Mouse (Mus musculus) myocyte (in vitro differentiated cells): ENCODE data around the gene Fate1. TPM values are rescaled to one million over a fixed set of nuclear protein-coding genes. Genes with fewer than 3 reads are reported as not detected.

Experiments used
- H3K27me3 ChIP-seq: one replicate; pipeline ENCODE4 v1.6.1; 2011; ENCODE audit not compliant: control insufficient read depth, insufficient read depth, insufficient read length
- H3K36me3 ChIP-seq: one replicate; pipeline ENCODE4 v1.6.1; 2011; ENCODE audit not compliant: control insufficient read depth, insufficient read depth
- H3K4me2 ChIP-seq: one replicate; pipeline ENCODE4 v1.6.1; 2011; ENCODE audit warnings: low read depth, control low read depth
- H3K4me3 ChIP-seq: one replicate; pipeline ENCODE4 v1.5.1; 2011; ENCODE audit warnings: mild to moderate bottlenecking, control low read depth, moderate library complexity
- H3K79me2 ChIP-seq: one replicate; pipeline ENCODE4 v1.6.1; 2011; ENCODE audit not compliant: control insufficient read depth, insufficient read depth
- H3ac ChIP-seq: one replicate; pipeline ENCODE4 v1.6.1; 2011; ENCODE audit not compliant: control insufficient read depth, insufficient read length
- CEBPB ChIP-seq: IDR thresholded peaks from 2 replicates; pipeline ENCODE4 v1.6.1; 2011; ENCODE audit warnings: mild to moderate bottlenecking, moderate library complexity; ENCODE audit not compliant: poor library complexity, insufficient read depth, severe bottlenecking
- E2F4 ChIP-seq: IDR thresholded peaks from one replicate; pipeline ENCODE4 v1.6.1; 2011; ENCODE audit warnings: mild to moderate bottlenecking, control low read depth, moderate library complexity; ENCODE audit not compliant: insufficient read depth
- MAX ChIP-seq: IDR thresholded peaks from one replicate; pipeline ENCODE4 v1.6.1; 2011; ENCODE audit warnings: low read depth, mild to moderate bottlenecking, control low read depth
- MYOD1 ChIP-seq, 3 experiments: IDR thresholded peaks; one replicate each; pipeline ENCODE4 v1.6.1; 2011; ENCODE audit warnings: control low read depth in 2 of 3, low read depth in 2 of 3, mild to moderate bottlenecking in 2 of 3, moderate library complexity in 1 of 3; ENCODE audit not compliant: insufficient read length in 2 of 3, control insufficient read depth in 1 of 3
- MYOG ChIP-seq, 3 experiments: IDR thresholded peaks; one replicate each; pipeline ENCODE4 v1.6.1; 2011; ENCODE audit warnings: control low read depth in 2 of 3, low read depth in 2 of 3, mild to moderate bottlenecking in 2 of 3; ENCODE audit not compliant: insufficient read length in 2 of 3, control insufficient read depth in 1 of 3, insufficient read depth in 1 of 3
- POLR2A ChIP-seq: IDR thresholded peaks from one replicate; pipeline ENCODE4 v1.6.1; 2011; ENCODE audit warnings: low read depth, mild to moderate bottlenecking, control low read depth, moderate library complexity; ENCODE audit not compliant: insufficient read length
- POLR2AphosphoS2 ChIP-seq: IDR thresholded peaks from one replicate; pipeline ENCODE4 v1.6.1; 2011; ENCODE audit warnings: low read depth, control low read depth; ENCODE audit not compliant: insufficient read length
- REST ChIP-seq: IDR thresholded peaks from one replicate; pipeline ENCODE4 v1.6.1; 2011; ENCODE audit warnings: mild to moderate bottlenecking, control low read depth, moderate library complexity; ENCODE audit not compliant: insufficient read depth, insufficient read length
- SRF ChIP-seq: IDR thresholded peaks from one replicate; pipeline ENCODE4 v1.6.1; 2011; ENCODE audit warnings: low read depth; ENCODE audit not compliant: control insufficient read depth, insufficient read length
- TCF12 ChIP-seq: IDR thresholded peaks from one replicate; pipeline ENCODE4 v1.6.1; 2011; ENCODE audit warnings: mild to moderate bottlenecking, control low read depth; ENCODE audit not compliant: poor library complexity, insufficient read depth, severe bottlenecking
- TCF3 ChIP-seq: IDR thresholded peaks from one replicate; pipeline ENCODE4 v1.6.1; 2011; ENCODE audit warnings: low read depth, control low read depth; ENCODE audit not compliant: insufficient read length
- USF1 ChIP-seq: IDR thresholded peaks from one replicate; pipeline ENCODE4 v1.6.1; 2011; ENCODE audit warnings: low read depth, mild to moderate bottlenecking, control low read depth, moderate library complexity
- polyA plus RNA-seq: library from polyadenylated mRNA; unstranded; fragments of >200 nt; fragmentation: generic; extraction: Trizol; gene quantifications from one replicate; pipeline ENCODE4 v1.2.1, GENCODE M21; 2012; ENCODE audit warnings: missing spikeins

Gene Fate1
- polyA plus RNA-seq, 1 experiment, result not detected

GRCm38 (mm10) chrX:72012236-72012635, 39.5 kb downstream of the Fate1 start:
- H3K36me3 ChIP-seq, result no peaks in the 10 kb centered on the region
- H3K27me3 ChIP-seq, result no peaks in the 10 kb centered on the region
- TF ChIP-seq POLR2A, result no peak
- no peak for TF ChIP-seq USF1
- no peak for TF ChIP-seq TCF3
- no peak for TF ChIP-seq CEBPB
- TF ChIP-seq SRF, result no peak
- no peak for TF ChIP-seq POLR2AphosphoS2
- TF ChIP-seq MYOG (IDR thresholded peaks at IDR 0.05; ENCODE audit: control insufficient read depth in 1 of 3, insufficient read depth in 1 of 3, insufficient read length in 2 of 3, low read depth in 2 of 3), result no peak
- TF ChIP-seq MYOD1 (IDR thresholded peaks at IDR 0.05; ENCODE audit: control insufficient read depth in 1 of 3, insufficient read length in 2 of 3, low read depth in 2 of 3), result no peak
- no peak for TF ChIP-seq TCF12
- TF ChIP-seq E2F4, result no peak
- TF ChIP-seq MAX, result no peak
- no peak for TF ChIP-seq REST
- no peaks in the 10 kb centered on the region for H3K79me2 ChIP-seq
- no peak overlapping the region for H3ac ChIP-seq
- H3K4me2 ChIP-seq, result peak overlapping the region; percentile 12
- no peak overlapping the region for H3K4me3 ChIP-seq

- Histone ChIP-seq H3K36me3 (no peaks in the 10 kb centered on the region), H3K79me2 (no peaks in the 10 kb centered on the region), H3K4me2 (peak overlapping the region; percentile 12), H3K4me3 (no peak overlapping the region), H3K27me3 (no peaks in the 10 kb centered on the region), H3ac (no peak overlapping the region)
- TF ChIP-seq POLR2AphosphoS2 (no peak), TCF3 (no peak), MAX (no peak), SRF (no peak), E2F4 (no peak), TCF12 (no peak), POLR2A (no peak), CEBPB (no peak), USF1 (no peak), MYOD1 (IDR thresholded peaks at IDR 0.05; ENCODE audit: control insufficient read depth in 1 of 3, insufficient read length in 2 of 3, low read depth in 2 of 3) (no peak), MYOG (IDR thresholded peaks at IDR 0.05; ENCODE audit: control insufficient read depth in 1 of 3, insufficient read depth in 1 of 3, insufficient read length in 2 of 3, low read depth in 2 of 3) (no peak), REST (no peak)
These were observed 40.0 kb downstream of the Fate1 start for GRCm38 (mm10) chrX:72012804-72013203.

DNA sequence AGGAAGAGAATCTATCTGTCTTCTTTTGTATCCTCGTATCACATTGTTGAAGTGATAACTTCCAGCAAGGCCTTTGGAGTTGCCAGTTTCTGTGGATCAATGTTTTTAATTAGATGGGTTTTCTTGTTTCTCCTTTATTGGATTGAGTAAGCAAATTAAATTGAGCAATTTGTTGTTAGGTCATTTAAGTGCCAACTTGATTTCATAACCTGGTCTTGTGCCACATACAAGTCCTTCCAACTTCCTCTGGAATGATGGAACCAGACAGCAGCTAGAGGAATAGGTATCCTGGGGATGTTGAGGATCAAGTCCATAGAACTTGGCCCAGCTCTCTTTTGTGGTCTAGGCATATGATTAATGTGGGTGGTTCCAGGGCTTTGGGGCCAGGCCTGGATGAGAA, 49.5 kb downstream of the Fate1 start:
- Histone ChIP-seq H3K4me2 (no peak overlapping the region), H3K36me3 (no peaks in the 10 kb centered on the region), H3K79me2 (no peaks in the 10 kb centered on the region), H3K4me3 (no peak overlapping the region), H3ac (no peak overlapping the region), H3K27me3 (no peaks in the 10 kb centered on the region)
- TF ChIP-seq MAX (no peak), E2F4 (no peak), USF1 (no peak), REST (no peak)

- TF ChIP-seq POLR2A (no peak), POLR2AphosphoS2 (no peak), REST (no peak), TCF12 (no peak), CEBPB (no peak), TCF3 (no peak), USF1 (no peak), MAX (no peak), E2F4 (no peak), MYOG (IDR thresholded peaks at IDR 0.05; ENCODE audit: control insufficient read depth in 1 of 3, insufficient read depth in 1 of 3, insufficient read length in 2 of 3, low read depth in 2 of 3) (no peak), MYOD1 (IDR thresholded peaks at IDR 0.05; ENCODE audit: control insufficient read depth in 1 of 3, insufficient read length in 2 of 3, low read depth in 2 of 3) (no peak), SRF (no peak)
- H3K27me3 ChIP-seq, result no peaks in the 10 kb centered on the region
- no peak overlapping the region for H3ac ChIP-seq
- H3K4me2 ChIP-seq, result no peak overlapping the region
- no peak overlapping the region for H3K4me3 ChIP-seq
- no peaks in the 10 kb centered on the region for H3K79me2 ChIP-seq
- no peaks in the 10 kb centered on the region for H3K36me3 ChIP-seq
These were observed 50.1 kb downstream of the Fate1 start for GRCm38 (mm10) chrX:72022750-72023398.

DNA sequence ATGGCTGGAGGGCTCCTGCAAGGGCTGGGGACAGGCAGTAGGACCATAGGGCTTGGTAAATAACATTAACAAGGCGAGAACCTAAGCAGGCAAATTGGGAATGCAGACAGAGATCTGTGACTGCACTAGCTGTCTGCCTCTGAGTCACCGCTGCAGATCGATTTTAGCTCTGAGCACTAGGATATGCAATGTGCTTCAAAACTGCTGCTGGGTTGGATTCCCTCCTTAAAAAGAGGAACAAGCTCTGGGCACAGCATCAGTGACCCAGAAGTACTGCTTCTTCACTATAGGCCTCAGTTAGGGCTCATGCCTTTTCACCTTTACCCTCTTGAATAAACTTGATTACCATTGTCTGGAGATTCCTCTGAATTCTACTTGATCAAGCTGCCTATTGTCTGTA, 50.8 kb downstream of the Fate1 start:
- H3K27me3 ChIP-seq, result no peaks in the 10 kb centered on the region
- no peak overlapping the region for H3K4me2 ChIP-seq
- no peak for TF ChIP-seq MYOD1 (IDR thresholded peaks at IDR 0.05; ENCODE audit: control insufficient read depth in 1 of 3, insufficient read length in 2 of 3, low read depth in 2 of 3)
- no peak for TF ChIP-seq MYOG (IDR thresholded peaks at IDR 0.05; ENCODE audit: control insufficient read depth in 1 of 3, insufficient read depth in 1 of 3, insufficient read length in 2 of 3, low read depth in 2 of 3)
- no peak for TF ChIP-seq TCF12
- no peak for TF ChIP-seq SRF
- TF ChIP-seq POLR2AphosphoS2, result no peak
- no peak for TF ChIP-seq TCF3

More for the DNA sequence above, 50.8 kb downstream of the Fate1 start:
- Histone ChIP-seq H3K79me2 (no peaks in the 10 kb centered on the region), H3K36me3 (no peaks in the 10 kb centered on the region), H3K4me3 (no peak overlapping the region), H3ac (no peak overlapping the region)

Other genes with a start within 250 kb of the Fate1 start
- 17.3 TPM for gene Vma21, start 157.1 kb upstream of the Fate1 start, polyA plus RNA-seq
- gene Gm1141, start 52.0 kb upstream of the Fate1 start, polyA plus RNA-seq, result 0.06 TPM
- not detected for gene Prrg3, start 10.4 kb upstream of the Fate1 start, polyA plus RNA-seq
- gene Cnga2, start 18.9 kb downstream of the Fate1 start, polyA plus RNA-seq, result 0.01 TPM
- not detected for gene Magea4, start 249.0 kb downstream of the Fate1 start, polyA plus RNA-seq